Mouse (Mus musculus): ENCODE results near the gene Zbtb9.

Zbtb9 gene

GRCm38 (mm10) chr17:27030896-27031295, 57.9 kb downstream of the Zbtb9 start:
- in situ Hi-C loops (cut with MboI; ENCODE audit: unreplicated experiment in 2 of 2) = loop anchor here (5.0 to 25.0 kb wide), 2 partner anchors 56 to 1481 kb away; partner anchors contain the start of gene Fkbp5 (in 1 of the 2)

DNA sequence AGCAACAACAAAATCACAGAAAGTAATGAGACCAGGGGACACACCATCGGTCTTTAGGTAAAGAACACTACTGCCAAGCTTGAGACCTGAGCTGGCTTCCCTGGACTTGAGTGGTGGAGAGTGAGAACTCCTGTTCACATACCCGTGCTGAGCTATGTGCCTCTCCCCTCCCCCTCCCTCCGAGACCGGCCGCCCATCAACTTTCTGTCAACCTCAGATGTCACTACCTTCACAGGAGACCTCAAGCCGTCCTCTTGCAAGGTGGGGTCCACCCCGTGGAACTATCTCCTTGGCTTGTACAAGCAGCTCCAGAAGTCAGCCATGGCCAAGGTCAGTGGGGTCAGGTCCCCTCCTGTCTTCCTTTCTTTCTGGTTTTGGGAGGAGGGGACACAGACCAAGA, 59.4 kb downstream of the Zbtb9 start:
- in situ Hi-C loops (cut with MboI; ENCODE audit: unreplicated experiment in 2 of 2) = loop anchor here (5.0 to 25.0 kb wide), 2 partner anchors 55 to 1480 kb away; partner anchors contain the start of gene Fkbp5 (in 1 of the 2)

DNA sequence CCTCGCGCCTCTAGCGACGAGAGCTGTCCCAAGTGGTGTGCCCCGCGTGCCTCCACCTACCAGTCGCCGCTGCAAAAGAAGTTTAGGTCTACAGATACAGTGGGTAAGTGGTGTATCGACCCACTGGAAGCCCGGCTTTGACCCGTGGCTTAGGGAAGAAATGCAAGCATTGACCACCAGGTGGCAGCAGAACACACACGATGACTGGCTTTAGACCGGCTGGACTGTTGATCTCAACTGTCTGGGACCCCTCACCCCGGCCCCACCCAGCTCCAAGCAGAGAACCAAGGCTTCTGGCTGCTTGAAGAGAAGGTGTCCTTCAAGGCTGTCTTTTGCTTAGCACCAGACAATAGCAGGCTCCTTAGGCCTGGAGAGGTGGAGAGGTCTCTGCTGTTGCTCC, 59.9 kb downstream of the Zbtb9 start:
- in situ Hi-C loops (cut with MboI; ENCODE audit: unreplicated experiment in 2 of 2) = loop anchor here (5.0 to 25.0 kb wide), 2 partner anchors 54 to 1479 kb away; partner anchors contain the start of gene Fkbp5 (in 1 of the 2)

DNA sequence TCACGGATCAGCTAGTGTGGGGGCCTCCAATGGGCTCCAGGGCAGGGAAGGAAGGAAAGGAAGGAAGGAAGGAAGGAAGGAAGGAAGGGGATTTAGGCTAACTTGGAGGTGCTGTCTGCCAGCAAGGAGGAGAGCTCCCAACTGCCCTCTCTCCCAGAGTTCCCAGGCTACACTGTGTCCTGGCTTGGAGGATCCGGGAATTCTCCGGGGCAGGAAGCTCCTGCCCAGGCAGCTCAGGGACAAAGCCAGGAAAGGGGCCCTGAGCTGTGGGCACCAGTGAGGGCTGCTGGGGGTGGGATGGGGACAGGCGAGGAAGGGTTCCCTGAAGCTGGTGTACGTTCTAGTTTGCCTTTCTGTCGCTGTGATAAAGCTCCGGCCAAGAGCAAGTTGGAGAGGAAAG, 63.5 kb downstream of the Zbtb9 start:
- in situ Hi-C loops (cut with MboI; ENCODE audit: unreplicated experiment in 2 of 2) = loop anchor here in 1 of 2 experiments (25.0 kb wide), 1 partner anchor 1476 kb away; the partner anchor contains the start of gene Fkbp5

- in situ Hi-C loops (cut with MboI; ENCODE audit: unreplicated experiment in 2 of 2) = loop anchor here in 1 of 2 experiments (25.0 kb wide), 1 partner anchor 1474 kb away; the partner anchor contains the start of gene Fkbp5
These were observed 65.5 kb downstream of the Zbtb9 start for GRCm38 (mm10) chr17:27038335-27039050.

DNA sequence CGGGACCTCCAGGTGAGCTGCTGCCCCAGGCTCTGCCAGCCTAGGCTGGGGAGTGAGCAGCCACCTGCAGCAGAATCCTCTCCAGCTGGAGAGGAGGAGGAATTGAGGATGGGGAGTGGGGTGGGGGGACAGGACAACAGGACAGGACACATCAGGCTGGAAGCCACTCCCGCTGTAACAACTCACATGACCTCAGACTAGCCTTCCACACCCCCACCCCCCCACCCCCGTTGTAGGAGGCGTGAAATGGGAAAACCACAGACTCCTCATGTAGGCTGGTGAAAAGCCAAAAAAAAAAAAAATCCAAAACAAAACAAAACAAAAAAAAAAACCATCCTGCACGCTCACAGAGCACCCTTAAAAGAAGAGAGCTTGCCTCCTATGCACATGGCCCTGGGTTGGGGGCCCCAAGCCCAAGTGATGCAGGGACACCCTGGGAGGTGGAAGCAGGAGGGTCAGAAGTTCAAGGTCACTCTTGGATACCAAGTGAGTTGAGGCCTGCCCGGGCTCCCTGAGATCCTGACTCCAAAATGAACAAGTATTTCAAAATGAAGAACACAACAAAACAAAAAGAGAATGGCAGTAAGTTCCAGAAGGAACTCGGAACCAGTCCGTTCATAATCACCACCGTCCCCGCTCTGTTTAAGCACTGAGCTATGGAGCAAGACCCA, 66.6 kb downstream of the Zbtb9 start:
- in situ Hi-C loops (cut with MboI; ENCODE audit: unreplicated experiment in 2 of 2) = loop anchor here in 1 of 2 experiments (25.0 kb wide), 1 partner anchor 1473 kb away; the partner anchor contains the start of gene Fkbp5

- in situ Hi-C loops (cut with MboI; ENCODE audit: unreplicated experiment in 2 of 2) = loop anchor here in 1 of 2 experiments (25.0 kb wide), 1 partner anchor 1472 kb away; the partner anchor contains the start of gene Fkbp5
These were observed 67.5 kb downstream of the Zbtb9 start for GRCm38 (mm10) chr17:27040304-27041045.

DNA sequence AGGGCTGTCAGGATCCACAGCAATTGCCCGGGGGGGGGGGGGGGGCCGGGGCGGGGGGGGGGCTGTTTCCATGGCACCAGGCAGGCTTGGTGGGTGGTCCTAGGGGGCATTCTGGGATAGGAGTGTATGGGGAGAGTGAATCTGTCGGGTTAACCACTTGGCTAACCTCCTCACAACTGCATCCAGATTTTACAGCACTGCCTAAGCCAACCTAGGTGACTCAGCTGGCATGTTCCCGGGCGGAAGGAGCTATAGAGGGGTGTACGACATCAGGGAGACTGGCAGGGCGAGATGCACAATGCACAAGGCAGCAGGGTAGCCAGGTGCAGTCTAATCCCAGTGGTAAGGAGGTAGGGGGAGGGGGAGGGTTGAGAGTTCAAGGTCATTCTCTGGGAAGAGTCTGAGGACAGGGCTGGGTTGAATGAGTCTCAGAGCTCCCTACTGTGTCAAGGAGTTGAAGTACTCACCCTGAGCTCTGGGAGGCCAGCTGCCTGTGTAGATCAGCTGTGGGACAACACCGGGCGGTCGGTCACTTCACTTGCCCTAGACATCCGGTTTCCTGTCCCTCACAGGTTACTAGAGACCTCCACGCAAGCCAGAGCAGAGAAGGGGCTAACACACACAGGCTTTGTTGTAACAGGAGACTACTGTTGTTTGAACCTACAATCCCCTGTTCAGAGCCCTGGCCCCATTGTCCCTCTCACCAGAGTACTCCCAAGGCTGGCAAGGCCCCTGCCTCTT, 68.2 kb downstream of the Zbtb9 start:
- in situ Hi-C loops (cut with MboI; ENCODE audit: unreplicated experiment in 2 of 2) = loop anchor here in 1 of 2 experiments (25.0 kb wide), 1 partner anchor 1471 kb away; the partner anchor contains the start of gene Fkbp5

- in situ Hi-C loops (cut with MboI; ENCODE audit: unreplicated experiment in 2 of 2) = loop anchor here in 1 of 2 experiments (25.0 kb wide), 1 partner anchor 1471 kb away; the partner anchor contains the start of gene Fkbp5
These were observed 68.8 kb downstream of the Zbtb9 start for GRCm38 (mm10) chr17:27041787-27042055.

DNA sequence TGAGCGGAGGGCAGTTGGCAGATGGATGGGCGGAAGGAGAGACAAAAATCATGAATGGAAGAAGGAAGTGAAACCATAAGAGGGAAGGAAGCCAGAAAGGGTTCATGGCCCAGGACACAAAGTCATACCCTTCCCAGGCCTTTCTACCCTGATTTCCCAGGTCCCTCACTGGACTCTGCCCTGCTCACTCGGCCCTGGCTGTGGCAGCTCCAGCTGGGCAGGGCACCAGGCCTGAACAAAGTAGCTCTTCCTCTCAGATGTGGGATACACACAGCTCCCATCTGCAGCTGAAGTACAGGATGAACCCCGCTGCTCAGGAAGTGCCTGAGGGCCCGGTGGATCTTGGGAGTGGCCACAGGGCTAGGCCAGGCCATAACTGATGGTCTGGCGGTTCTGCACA, 69.9 kb downstream of the Zbtb9 start:
- in situ Hi-C loops (cut with MboI; ENCODE audit: unreplicated experiment in 2 of 2) = loop anchor here in 1 of 2 experiments (25.0 kb wide), 1 partner anchor 1469 kb away; the partner anchor contains the start of gene Fkbp5

DNA sequence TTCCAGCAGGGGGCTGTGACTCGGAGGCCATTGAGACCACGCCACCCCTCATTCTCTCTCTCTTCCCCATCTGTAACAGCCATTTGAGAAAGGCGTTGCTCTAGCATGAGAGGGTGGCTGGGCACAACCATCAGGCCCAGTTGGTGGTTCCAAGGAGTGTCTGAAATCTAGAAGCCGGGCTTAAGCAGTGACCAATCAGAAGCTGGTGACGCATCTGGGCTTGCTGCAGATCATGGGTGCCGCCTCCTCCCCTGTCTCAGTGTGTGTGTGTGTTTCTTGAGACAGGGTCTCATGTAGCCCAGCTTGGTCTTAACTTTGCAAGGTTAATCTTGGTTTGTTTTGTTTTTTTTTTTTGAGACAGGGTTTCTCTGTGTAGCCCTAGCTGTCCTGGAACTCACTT, 72.2 kb downstream of the Zbtb9 start:
- in situ Hi-C loops (cut with MboI; ENCODE audit: unreplicated experiment in 2 of 2) = loop anchor here in 1 of 2 experiments (25.0 kb wide), 1 partner anchor 1467 kb away; the partner anchor contains the start of gene Fkbp5

DNA sequence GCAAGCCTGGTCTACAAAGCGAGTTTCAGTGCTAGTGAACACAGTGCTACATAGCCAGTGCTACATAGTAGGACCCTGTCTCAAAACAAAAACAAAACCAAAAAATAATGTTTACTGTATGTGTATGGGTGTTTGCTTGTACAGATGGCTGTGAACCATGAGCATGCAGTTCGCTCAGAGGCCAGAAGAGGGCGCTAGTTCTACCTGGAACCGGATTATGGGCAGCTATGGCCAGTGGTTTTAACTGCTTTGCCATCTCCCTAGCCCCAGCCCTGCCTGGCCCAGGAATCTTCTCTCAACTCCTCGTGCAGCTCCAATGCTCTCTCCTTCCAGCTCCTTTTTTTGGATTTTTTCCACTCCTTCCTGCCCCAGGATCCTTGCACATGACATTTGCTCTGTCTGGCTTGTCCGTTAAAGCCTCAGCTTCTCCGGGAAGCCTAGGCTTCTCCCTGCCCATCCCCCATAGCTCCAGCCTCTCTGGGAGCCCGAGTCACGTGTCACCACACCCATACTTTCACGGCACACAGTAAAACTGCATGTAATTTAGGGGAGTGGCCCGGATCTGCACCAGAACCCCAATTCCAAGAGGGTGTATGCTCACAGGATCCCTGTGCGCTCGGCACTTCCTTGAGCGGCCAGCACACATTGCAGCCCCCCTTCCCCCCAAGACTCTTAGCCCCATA, 74.9 kb downstream of the Zbtb9 start:
- in situ Hi-C loops (cut with MboI; ENCODE audit: unreplicated experiment in 2 of 2) = loop anchor here in 1 of 2 experiments (25.0 kb wide), 1 partner anchor 1464 kb away; the partner anchor contains the start of gene Fkbp5

DNA sequence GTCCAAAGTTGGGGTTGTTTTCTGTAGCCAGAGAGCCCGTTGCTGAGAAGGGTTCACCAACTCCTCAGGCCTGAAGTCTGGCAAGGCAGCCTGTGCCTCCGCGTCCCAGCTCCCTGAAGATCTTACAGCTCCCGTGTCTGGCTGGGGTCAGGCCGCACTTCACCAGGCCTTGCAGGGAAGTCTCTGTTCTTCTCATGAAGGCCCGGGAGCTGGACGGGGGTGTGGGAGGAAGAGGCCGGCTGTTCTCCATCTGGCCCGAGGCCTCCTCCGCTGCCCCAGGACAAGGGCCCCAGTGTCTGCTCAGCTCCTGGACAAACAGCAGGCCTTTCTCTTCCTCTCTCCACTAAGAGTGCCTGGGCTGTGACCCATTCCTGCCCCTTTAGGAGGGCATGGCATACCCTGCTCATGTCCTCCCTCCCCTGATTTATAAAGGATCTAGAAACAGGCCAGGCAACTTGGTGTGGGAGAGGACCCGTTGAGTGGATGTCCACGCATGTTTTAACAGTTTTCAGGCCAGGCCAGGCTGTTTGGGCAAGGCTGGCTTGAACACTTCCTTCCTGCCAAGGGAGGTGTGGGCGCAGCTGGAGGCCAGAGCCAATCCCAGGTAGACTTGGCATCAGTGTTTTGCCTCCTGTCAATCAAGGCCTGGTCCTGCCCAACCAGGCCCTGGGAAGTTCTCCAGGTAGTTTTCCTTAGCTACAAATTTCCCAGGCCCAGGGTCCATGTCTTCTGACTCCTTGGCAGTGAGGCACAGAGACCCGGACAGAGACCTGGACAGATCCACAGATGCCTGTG, 75.7 kb downstream of the Zbtb9 start:
- in situ Hi-C loops (cut with MboI; ENCODE audit: unreplicated experiment in 2 of 2) = loop anchor here in 1 of 2 experiments (25.0 kb wide), 1 partner anchor 1464 kb away; the partner anchor contains the start of gene Fkbp5

- in situ Hi-C loops (cut with MboI; ENCODE audit: unreplicated experiment in 2 of 2) = no loop called here
These were observed 77.9 kb downstream of the Zbtb9 start for GRCm38 (mm10) chr17:27050853-27051252.

- in situ Hi-C loops (cut with MboI; ENCODE audit: unreplicated experiment in 2 of 2) = no loop called here
These were observed 78.5 kb downstream of the Zbtb9 start for GRCm38 (mm10) chr17:27051514-27051913.

DNA sequence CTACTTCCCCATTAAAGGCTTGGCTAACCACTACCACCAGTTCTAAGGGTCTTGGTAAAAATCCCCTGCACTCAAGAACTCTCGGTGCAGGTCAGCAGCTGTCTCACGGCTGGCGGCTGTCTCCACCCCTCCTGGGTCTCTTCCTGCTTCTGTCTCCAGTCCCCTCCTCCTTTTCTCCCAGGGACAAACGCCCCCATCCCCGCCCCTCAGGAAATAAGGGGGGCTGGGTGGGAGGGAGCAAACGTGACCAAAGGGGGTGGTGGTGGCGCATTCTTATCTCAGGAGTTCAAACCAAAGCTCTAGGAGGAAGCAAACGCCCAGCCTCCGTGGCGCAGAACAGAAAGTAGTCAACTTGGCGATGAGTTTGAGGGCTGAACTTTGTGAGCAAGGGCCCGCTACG, 83.2 kb downstream of the Zbtb9 start:
- in situ Hi-C loops (cut with MboI; ENCODE audit: unreplicated experiment in 2 of 2) = no loop called here

GRCm38 (mm10) chr17:27056812-27057516, 84.0 kb downstream of the Zbtb9 start, which contains the start of gene Itpr3:
Gene Itpr3 (plus strand): TSS chr17:27057304.
- in situ Hi-C loops (cut with MboI; ENCODE audit: unreplicated experiment in 2 of 2) = no loop called here

Measured in v-Abl transformed pro-B cells (cell line).